ENCODE assay signal across 20 mouse cellular contexts in the genomic region with DNA sequence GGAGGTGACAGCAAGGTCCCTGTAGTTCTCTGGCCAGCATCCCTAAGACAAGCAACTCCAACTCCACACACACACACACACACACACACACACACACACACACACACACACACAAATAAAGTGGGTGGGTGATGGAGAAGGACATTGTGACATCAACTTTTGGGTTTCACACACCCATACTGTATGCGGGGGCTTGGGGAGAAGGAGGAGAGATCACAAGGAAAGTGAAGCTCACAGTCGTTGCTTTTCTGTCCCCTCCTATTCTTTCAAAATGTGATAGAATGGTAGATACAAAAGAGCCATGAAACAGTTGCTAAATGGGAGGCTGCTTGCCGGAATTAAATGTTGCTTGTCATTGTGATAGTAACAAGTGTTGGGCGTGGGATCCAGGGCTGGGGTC. TPM values are rescaled to one million over a fixed set of nuclear protein-coding genes. Genes with fewer than 3 reads are reported as not detected.
DNase-seq lines count a peak whose midpoint lies in the region; ATAC-seq and TF ChIP-seq lines count a peak whose summit lies in the region.
"Had no signal": no experiment of that assay in that cellular context is flagged by ENCODE, and none has a peak within 500 bp of the region (broad histone marks: within the 10 kb centered on the region; RNA-seq: fewer than 3 reads in every experiment).

No protein-coding gene starts in this region.

- no peaks in the 10 kb centered on the region for H3K9me3 ChIP-seq in lung, embryonic 16.5 days (ENCODE audit: control insufficient read depth, low read length)
- H3K9me3 ChIP-seq: embryonic facial prominence, embryonic 10.5 days; forebrain, embryonic 13.5 days; heart, embryonic 15.5 days; hindbrain, embryonic 13.5 days had no signal

- peak overlapping the region; percentile 37 for H3K27ac ChIP-seq in lung, embryonic 16.5 days (ENCODE audit: low read length)
- H3K27ac ChIP-seq in testis, adult 2 months (ENCODE audit: control insufficient read depth, insufficient read depth, low read depth, low read length): no peak overlapping the region
- H3K27ac ChIP-seq: embryonic facial prominence, embryonic 10.5 days; forebrain, embryonic 13.5 days; heart, embryonic 15.5 days; hindbrain, embryonic 13.5 days; hindbrain, postnatal 0 days had no signal

- peak overlapping the region; percentile 41 for H3K4me2 ChIP-seq in lung, embryonic 16.5 days (ENCODE audit: low read depth, low read length)
- H3K4me2 ChIP-seq: forebrain, embryonic 13.5 days; heart, embryonic 11.5 days; heart, embryonic 15.5 days; hindbrain, embryonic 13.5 days had no signal

- peak overlapping the region; percentile 36 for H3K4me3 ChIP-seq in lung, embryonic 16.5 days (ENCODE audit: low read length)
- peak overlapping the region; percentile 48 for H3K4me3 ChIP-seq in testis, adult 2 months (ENCODE audit: control insufficient read depth, low read depth, low read length)
- H3K4me3 ChIP-seq: embryonic facial prominence, embryonic 10.5 days; forebrain, embryonic 13.5 days; heart, embryonic 15.5 days; hindbrain, embryonic 13.5 days had no signal

- H3K9ac ChIP-seq in lung, embryonic 16.5 days (ENCODE audit: low read length): peak overlapping the region; percentile 45; the same call in 1 of the 2 replicates
- H3K9ac ChIP-seq: forebrain, embryonic 13.5 days; forebrain, postnatal 0 days; heart, embryonic 15.5 days; hindbrain, embryonic 13.5 days had no signal

- H3K36me3 ChIP-seq in lung, embryonic 16.5 days (ENCODE audit: control insufficient read depth, insufficient read depth, low read length): no peaks in the 10 kb centered on the region
- H3K36me3 ChIP-seq in testis, adult 2 months (ENCODE audit: control insufficient read depth, insufficient read depth, low read length): no peaks in the 10 kb centered on the region
- H3K36me3 ChIP-seq: embryonic facial prominence, embryonic 10.5 days; heart, embryonic 15.5 days; hindbrain, embryonic 13.5 days had no signal

- no peak for TF ChIP-seq CTCF in testis, adult 2 months (IDR thresholded peaks at IDR 0.05; ENCODE audit: control insufficient read depth, insufficient read depth, insufficient replicate concordance, low read depth, low read length)

- no peak for TF ChIP-seq POLR2A in testis, adult 2 months (IDR thresholded peaks at IDR 0.05; ENCODE audit: control insufficient read depth, low read depth, low read length)

- no peaks in the 10 kb centered on the region for H3K27me3 ChIP-seq in lung, embryonic 16.5 days (ENCODE audit: control insufficient read depth, insufficient read depth, low read depth, low read length)
- H3K27me3 ChIP-seq in testis, adult 2 months (ENCODE audit: control insufficient read depth, insufficient read depth, low read length): no peaks in the 10 kb centered on the region
- H3K27me3 ChIP-seq: forebrain, embryonic 13.5 days; hindbrain, embryonic 13.5 days had no signal

- 57% methylated on average over 4 of the region's 4 CpGs for WGBS in lung, embryonic 16.5 days

- ATAC-seq in lung, embryonic 16.5 days (ENCODE audit: low read depth): no peak
- ATAC-seq: forebrain, embryonic 13.5 days; forebrain, postnatal 0 days; hindbrain, postnatal 0 days had no signal

- H3K4me1 ChIP-seq in lung, embryonic 16.5 days (replicated peaks; ENCODE audit: control insufficient read depth, insufficient read depth, low read length): peaks cover 4% of the 10 kb centered on the region
- peaks cover 2% of the 10 kb centered on the region; the same call in 1 of the 2 replicates for H3K4me1 ChIP-seq in testis, adult 2 months (ENCODE audit: control insufficient read depth, insufficient read depth, low read length)

- DNase-seq in lung, postnatal 36 days: no peak
- no peak for DNase-seq in testis, postnatal 10 days (ENCODE audit: low spot score)
- peak; percentile 53 for DNase-seq in induced T-regulatory cell, adult 2 months (ENCODE audit: low read depth)
- no peak for DNase-seq in urinary bladder, postnatal 10 days (ENCODE audit: low spot score)
- no peak for DNase-seq in heart, adult 11 months
- DNase-seq: adrenal gland, postnatal 14 days; cerebellum, adult 18-20 months; cerebellum, adult 9-11 months; forebrain, postnatal 0 days; gastrocnemius, postnatal 36 days; heart, adult 18-20 months; heart, postnatal 14 days had no signal

RNA-seq across cellular contexts. Expression of a gene that starts 1.1 kb away (rescaled TPM):
- polyA plus RNA-seq in lung, embryonic 16.5 days (2015; fragmentation: Nextera tagmentation; extraction: Ambion mirVana): 9.0 and 11.8 TPM in 2 replicates
- 0.26 and 0.31 TPM in 2 replicates for polyA plus RNA-seq in testis, adult 2 months (2012; rRNA removed)
- polyA plus RNA-seq: forebrain, embryonic 13.5 days had no signal

RNA-seq across cellular contexts. Expression of a gene that starts 24.2 kb away (rescaled TPM):
- polyA plus RNA-seq in lung, embryonic 16.5 days (2015; fragmentation: Nextera tagmentation; extraction: Ambion mirVana): 34.7 and 37.5 TPM in 2 replicates
- 158 and 175 TPM in 2 replicates for polyA plus RNA-seq in testis, adult 2 months (2012; rRNA removed)

RNA-seq across cellular contexts. Expression of a gene that starts 24.3 kb away (rescaled TPM):
- 124 and 131 TPM in 2 replicates for polyA plus RNA-seq in lung, embryonic 16.5 days (2015; fragmentation: Nextera tagmentation; extraction: Ambion mirVana)
- polyA plus RNA-seq in testis, adult 2 months (2012; rRNA removed): 74.5 and 87.6 TPM in 2 replicates

RNA-seq across cellular contexts. Expression of a gene that starts 45.7 kb away (rescaled TPM):
- polyA plus RNA-seq in lung, embryonic 16.5 days (2015; fragmentation: Nextera tagmentation; extraction: Ambion mirVana): 75.8 and 80.0 TPM in 2 replicates
- polyA plus RNA-seq in testis, adult 2 months (2012; rRNA removed): 21.9 and 22.3 TPM in 2 replicates

RNA-seq across cellular contexts. Expression of a gene that starts 49.3 kb away (rescaled TPM):
- polyA plus RNA-seq in lung, embryonic 16.5 days (2015; fragmentation: Nextera tagmentation; extraction: Ambion mirVana): 38.8 and 40.8 TPM in 2 replicates
- polyA plus RNA-seq in testis, adult 2 months (2012; rRNA removed): 6.8 and 7.9 TPM in 2 replicates
